Mouse (Mus musculus): ENCODE measurements around the gene Cdr2. TPM values are rescaled to one million over a fixed set of nuclear protein-coding genes. Genes with fewer than 3 reads are reported as not detected.
"Not testable (repeated sequence)": the region's sequence is repeated elsewhere in the genome, so short reads cannot be mapped to it uniquely, and the experiment has no call there.

Gene Cdr2
- polyA plus RNA-seq (2016; fragmentation: Nextera tagmentation; extraction: Ambion mirVana) = 10.3 and 14.4 TPM in 2 replicates

- under 1% methylated on average over 46 of the region's 46 CpGs for WGBS
- peaks cover 17% of the 10 kb centered on the region; the same call in 1 of the 2 replicates for H3K4me1 ChIP-seq
- peak; percentile 99 for DNase-seq (ENCODE audit: low spot score)
- H3K27me3 ChIP-seq (ENCODE audit: insufficient read depth, poor library complexity, severe bottlenecking) = no peaks in the 10 kb centered on the region
- no peaks in the 10 kb centered on the region for H3K36me3 ChIP-seq
- peak within 1 kb of the TSS; percentile 95 for H3K27ac ChIP-seq
- peak within 1 kb of the TSS; percentile 98 for H3K4me3 ChIP-seq
- no peaks in the 10 kb centered on the region for H3K9me3 ChIP-seq
These were observed at the start of gene Cdr2, which contains the start of gene Mfsd13b for GRCm38 (mm10) chr7:120982200-120982841. Gene Cdr2, minus strand, starts transcription at chr7:120982312. Gene Mfsd13b, plus strand, starts transcription at chr7:120982509.

GRCm38 (mm10) chr7:121029947-121030346 is 47.8 kb upstream of the Cdr2 start:
- not testable (repeated sequence) for H3K4me3 ChIP-seq; H3K36me3 ChIP-seq; DNase-seq (ENCODE audit: low spot score); H3K4me1 ChIP-seq; H3K9me3 ChIP-seq; H3K27ac ChIP-seq
- H3K27me3 ChIP-seq (ENCODE audit: insufficient read depth, poor library complexity, severe bottlenecking) = peaks cover 32% of the 10 kb centered on the region; the same call in 1 of the 2 replicates

- DNase-seq (ENCODE audit: low spot score) = no peak
- 60% methylated on average over 3 of the region's 3 CpGs for WGBS
- Histone ChIP-seq H3K27ac (no peak overlapping the region), H3K4me1 (no peaks in the 10 kb centered on the region), H3K4me3 (no peak overlapping the region), H3K9me3 (no peaks in the 10 kb centered on the region), H3K36me3 (no peaks in the 10 kb centered on the region), H3K27me3 (ENCODE audit: insufficient read depth, poor library complexity, severe bottlenecking) (peaks cover 21% of the 10 kb centered on the region; the same call in 1 of the 2 replicates)
These were observed 44.2 kb upstream of the Cdr2 start for GRCm38 (mm10) chr7:121026300-121026699.

GRCm38 (mm10) chr7:121025221-121026008 is 43.3 kb upstream of the Cdr2 start:
- Histone ChIP-seq H3K4me1 (no peaks in the 10 kb centered on the region), H3K4me3 (no peak overlapping the region), H3K9me3 (no peaks in the 10 kb centered on the region), H3K27ac (no peak overlapping the region), H3K36me3 (no peaks in the 10 kb centered on the region), H3K27me3 (ENCODE audit: insufficient read depth, poor library complexity, severe bottlenecking) (peaks cover 16% of the 10 kb centered on the region; the same call in 1 of the 2 replicates)
- DNase-seq (ENCODE audit: low spot score) = no peak
- 66% methylated on average over 6 of the region's 6 CpGs for WGBS

GRCm38 (mm10) chr7:121020277-121020676 is 38.2 kb upstream of the Cdr2 start:
- no peak for DNase-seq (ENCODE audit: low spot score)
- WGBS = 33% methylated on average over 8 of the region's 8 CpGs
- Histone ChIP-seq H3K9me3 (no peaks in the 10 kb centered on the region), H3K4me1 (no peaks in the 10 kb centered on the region), H3K4me3 (no peak overlapping the region), H3K36me3 (no peaks in the 10 kb centered on the region), H3K27me3 (ENCODE audit: insufficient read depth, poor library complexity, severe bottlenecking) (peaks cover 6% of the 10 kb centered on the region; the same call in 1 of the 2 replicates), H3K27ac (no peak overlapping the region)

- Histone ChIP-seq H3K27ac (no peak overlapping the region), H3K4me1 (no peaks in the 10 kb centered on the region), H3K27me3 (ENCODE audit: insufficient read depth, poor library complexity, severe bottlenecking) (peaks cover 6% of the 10 kb centered on the region; the same call in 1 of the 2 replicates), H3K9me3 (no peaks in the 10 kb centered on the region), H3K4me3 (no peak overlapping the region), H3K36me3 (no peaks in the 10 kb centered on the region)
- no peak for DNase-seq (ENCODE audit: low spot score)
- 78% methylated on average over 3 of the region's 3 CpGs for WGBS
These were observed 36.7 kb upstream of the Cdr2 start for GRCm38 (mm10) chr7:121018778-121019177.

GRCm38 (mm10) chr7:121014486-121014885 is 32.4 kb upstream of the Cdr2 start:
- no peak for DNase-seq (ENCODE audit: low spot score)
- H3K27ac ChIP-seq = no peak overlapping the region
- no peaks in the 10 kb centered on the region for H3K4me1 ChIP-seq
- no peak overlapping the region for H3K4me3 ChIP-seq
- WGBS = 83% methylated on average over 10 of the region's 10 CpGs
- no peaks in the 10 kb centered on the region for H3K9me3 ChIP-seq
- no peaks in the 10 kb centered on the region for H3K36me3 ChIP-seq
- H3K27me3 ChIP-seq (ENCODE audit: insufficient read depth, poor library complexity, severe bottlenecking) = peaks cover 6% of the 10 kb centered on the region; the same call in 1 of the 2 replicates

- no peak overlapping the region for H3K4me3 ChIP-seq
- no peaks in the 10 kb centered on the region; the same call in 1 of the 2 replicates for H3K27me3 ChIP-seq (ENCODE audit: insufficient read depth, poor library complexity, severe bottlenecking)
- H3K4me1 ChIP-seq = no peaks in the 10 kb centered on the region
- WGBS = 79% methylated on average over 10 of the region's 10 CpGs
- no peaks in the 10 kb centered on the region for H3K36me3 ChIP-seq
- H3K9me3 ChIP-seq = no peaks in the 10 kb centered on the region
- no peak overlapping the region for H3K27ac ChIP-seq
- DNase-seq (ENCODE audit: low spot score) = no peak
These were observed 29.9 kb upstream of the Cdr2 start for GRCm38 (mm10) chr7:121011794-121012689.

- Histone ChIP-seq H3K36me3 (no peaks in the 10 kb centered on the region), H3K27ac (no peak overlapping the region), H3K4me3 (no peak overlapping the region), H3K9me3 (no peaks in the 10 kb centered on the region), H3K27me3 (ENCODE audit: insufficient read depth, poor library complexity, severe bottlenecking) (no peaks in the 10 kb centered on the region), H3K4me1 (no peaks in the 10 kb centered on the region)
- WGBS = 74% methylated on average over 4 of the region's 4 CpGs
- DNase-seq (ENCODE audit: low spot score) = no peak
These were observed 21.8 kb upstream of the Cdr2 start for GRCm38 (mm10) chr7:121003793-121004418.

- no peaks in the 10 kb centered on the region for H3K27me3 ChIP-seq (ENCODE audit: insufficient read depth, poor library complexity, severe bottlenecking)
- H3K4me1 ChIP-seq = no peaks in the 10 kb centered on the region
- H3K36me3 ChIP-seq = no peaks in the 10 kb centered on the region
- DNase-seq (ENCODE audit: low spot score) = no peak
- 80% methylated on average over 5 of the region's 5 CpGs for WGBS
- H3K27ac ChIP-seq = no peak overlapping the region
- H3K4me3 ChIP-seq = no peak overlapping the region
- no peaks in the 10 kb centered on the region for H3K9me3 ChIP-seq
These were observed 20.4 kb upstream of the Cdr2 start for GRCm38 (mm10) chr7:121002407-121002928.

GRCm38 (mm10) chr7:121001879-121002278 is 19.8 kb upstream of the Cdr2 start:
- Histone ChIP-seq H3K9me3 (no peaks in the 10 kb centered on the region), H3K27ac (no peak overlapping the region), H3K36me3 (no peaks in the 10 kb centered on the region), H3K4me3 (no peak overlapping the region), H3K4me1 (no peaks in the 10 kb centered on the region), H3K27me3 (ENCODE audit: insufficient read depth, poor library complexity, severe bottlenecking) (no peaks in the 10 kb centered on the region)
- DNase-seq (ENCODE audit: low spot score) = no peak
- 80% methylated on average over 3 of the region's 3 CpGs for WGBS
